Comparison of ENCODE assay signal across 22 mouse cellular contexts in the genomic region with DNA sequence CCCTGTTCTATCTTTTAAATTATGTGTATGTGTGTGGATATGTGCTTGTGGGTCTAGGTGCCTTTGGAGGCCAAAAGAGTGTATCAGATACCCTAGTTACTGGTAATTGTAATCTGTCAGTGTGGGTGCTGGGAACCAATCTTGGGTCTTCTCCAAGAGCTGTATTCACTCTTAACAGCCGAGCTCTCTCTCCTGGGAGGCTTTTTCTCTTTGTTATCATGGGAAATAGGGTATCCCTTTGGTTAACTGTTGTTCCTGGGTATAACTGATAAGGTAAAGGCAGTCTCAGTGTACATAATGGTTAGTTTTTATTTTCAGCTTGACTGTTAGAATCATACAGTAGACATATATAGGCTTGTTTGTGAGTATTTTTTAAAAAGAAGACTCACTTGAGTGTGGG. TPM values are rescaled to one million over a fixed set of nuclear protein-coding genes. Genes with fewer than 3 reads are reported as not detected.
"Had no signal": no experiment of that assay in that cellular context is flagged by ENCODE, and none has a peak within 500 bp of the region (broad histone marks: within the 10 kb centered on the region; RNA-seq: fewer than 3 reads in every experiment).

No protein-coding gene starts in this region.

- H3K4me1 ChIP-seq: limb, embryonic 10.5 days; limb, embryonic 13.5 days; lung, embryonic 15.5 days; midbrain, embryonic 12.5 days; midbrain, embryonic 15.5 days; neural tube, embryonic 12.5 days; neural tube, embryonic 15.5 days; stomach, embryonic 15.5 days had no signal

- ATAC-seq: intestine, embryonic 16.5 days; midbrain, embryonic 15.5 days had no signal

- H3K4me2 ChIP-seq: limb, embryonic 13.5 days; lung, embryonic 15.5 days; midbrain, embryonic 12.5 days; midbrain, embryonic 15.5 days; neural tube, embryonic 12.5 days; neural tube, embryonic 15.5 days; stomach, embryonic 15.5 days had no signal

- H3K9me3 ChIP-seq: limb, embryonic 10.5 days; limb, embryonic 13.5 days; lung, embryonic 15.5 days; midbrain, embryonic 12.5 days; midbrain, embryonic 15.5 days; neural tube, embryonic 12.5 days; neural tube, embryonic 15.5 days; stomach, embryonic 15.5 days had no signal

- H3K27ac ChIP-seq: limb, embryonic 10.5 days; limb, embryonic 13.5 days; lung, embryonic 15.5 days; midbrain, embryonic 12.5 days; midbrain, embryonic 15.5 days; neural tube, embryonic 12.5 days; neural tube, embryonic 15.5 days; stomach, embryonic 15.5 days had no signal

- H3K27me3 ChIP-seq: limb, embryonic 13.5 days; lung, embryonic 15.5 days; midbrain, embryonic 12.5 days; midbrain, embryonic 15.5 days; neural tube, embryonic 12.5 days; neural tube, embryonic 15.5 days; stomach, embryonic 15.5 days had no signal

- H3K9ac ChIP-seq: limb, embryonic 13.5 days; lung, embryonic 15.5 days; midbrain, embryonic 12.5 days; midbrain, embryonic 15.5 days; neural tube, embryonic 12.5 days; neural tube, embryonic 15.5 days; stomach, embryonic 15.5 days had no signal

- H3K4me3 ChIP-seq: limb, embryonic 10.5 days; limb, embryonic 13.5 days; lung, embryonic 15.5 days; midbrain, embryonic 12.5 days; midbrain, embryonic 15.5 days; neural tube, embryonic 12.5 days; neural tube, embryonic 15.5 days; stomach, embryonic 15.5 days had no signal

- DNase-seq: kidney, adult 18-20 months; kidney, adult 9 months; kidney, postnatal 14 days; kidney, postnatal 4 days; lung, adult 18-20 months; lung, postnatal 10 days; lung, postnatal 36 days; spleen, adult 18-20 months; thymus, postnatal 25 days had no signal

RNA-seq across cellular contexts. Expression of gene Gm28539, which starts 14.0 kb away (rescaled TPM):
- total RNA-seq: liver, adult 2 months had no signal
- polyA plus RNA-seq: intestine, embryonic 16.5 days; kidney, embryonic 16.5 days; limb, embryonic 10.5 days; limb, embryonic 13.5 days; lung, embryonic 15.5 days; midbrain, embryonic 12.5 days; neural tube, embryonic 12.5 days; stomach, embryonic 15.5 days; thymus, postnatal 0 days; urinary bladder, adult 2 months had no signal
